Mouse (Mus musculus) heart, postnatal 0 days (tissue): ENCODE results near the gene Agbl4.

Source experiments
- CTCF ChIP-seq: IDR thresholded peaks from 2 replicates; pipeline ENCODE4 v1.5.1; 2016; ENCODE audit warnings: antibody characterized with exemption, control low read depth, low read depth
- EP300 ChIP-seq: IDR thresholded peaks from 2 replicates; pipeline ENCODE4 v1.6.1; 2016; ENCODE audit warnings: antibody characterized with exemption, low read depth

DNA sequence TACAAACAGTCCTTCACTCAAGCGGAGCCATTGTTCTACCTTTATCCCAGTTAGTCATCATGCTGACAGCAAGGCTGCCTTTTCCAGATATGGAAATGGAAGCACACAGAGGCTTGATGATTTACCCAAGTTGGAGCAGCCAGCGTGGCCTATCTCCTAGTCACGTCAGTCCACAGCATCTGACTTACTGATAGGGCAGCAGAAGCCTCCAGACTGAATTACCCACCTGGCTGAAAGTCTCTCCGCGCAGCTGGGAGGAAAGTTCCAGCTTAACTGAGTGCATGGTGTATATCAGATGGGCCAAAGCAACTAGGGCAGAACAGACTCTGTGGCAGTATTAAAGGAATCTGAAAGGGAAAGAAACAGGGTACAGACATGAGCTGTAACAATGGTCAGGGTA, 1086.0 kb downstream of the Agbl4 start:
- TF ChIP-seq CTCF (no peak), EP300 (no peak)
